Mouse (Mus musculus): ENCODE results near the gene Foxd3.
"Not testable (repeated sequence)": the region's sequence is repeated elsewhere in the genome, so short reads cannot be mapped to it uniquely, and the experiment has no call there.

The Foxd3 gene

DNA sequence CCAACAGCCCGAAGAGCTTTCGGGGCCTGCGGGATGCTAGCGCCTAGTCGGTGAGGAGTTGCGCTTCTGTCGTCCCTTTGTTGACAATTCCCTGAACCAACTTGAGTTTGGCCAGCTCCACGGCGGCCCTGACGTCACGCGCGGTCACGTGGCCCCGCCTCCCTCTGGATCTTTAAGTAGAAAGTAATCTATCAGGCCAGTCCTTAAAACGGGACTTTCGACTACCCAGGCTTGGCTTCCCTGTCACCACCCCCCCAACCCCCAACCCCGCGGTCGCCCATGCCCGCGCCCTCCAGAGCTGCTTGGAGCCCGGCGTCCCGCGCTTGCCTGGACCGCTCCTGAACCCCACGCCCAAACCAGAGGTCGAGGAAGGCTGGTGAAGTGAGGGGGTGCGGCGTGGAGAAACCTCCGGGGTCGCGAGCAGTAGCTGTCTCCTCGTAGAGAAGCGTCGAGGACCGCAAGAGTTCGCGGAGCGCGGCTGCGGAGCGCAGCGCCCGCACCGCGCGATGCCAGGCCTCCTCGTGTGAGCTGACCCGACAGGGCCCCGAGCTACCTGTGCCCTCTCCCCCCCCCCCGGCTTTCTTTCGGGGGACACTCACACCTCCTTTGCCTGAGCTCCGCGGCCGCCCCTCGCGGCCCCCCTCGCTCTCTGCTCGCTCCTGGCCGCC lies at the start of gene Foxd3:
Gene Foxd3, plus strand, starts transcription at position 363 of the 668 bp plus-strand sequence.
- no peak for DNase-seq (ENCODE audit: low read depth, low spot score)

- no peak for DNase-seq (ENCODE audit: low read depth, low spot score)
These were observed 43.9 kb upstream of the Foxd3 start for GRCm38 (mm10) chr4:99612156-99612555.

DNA sequence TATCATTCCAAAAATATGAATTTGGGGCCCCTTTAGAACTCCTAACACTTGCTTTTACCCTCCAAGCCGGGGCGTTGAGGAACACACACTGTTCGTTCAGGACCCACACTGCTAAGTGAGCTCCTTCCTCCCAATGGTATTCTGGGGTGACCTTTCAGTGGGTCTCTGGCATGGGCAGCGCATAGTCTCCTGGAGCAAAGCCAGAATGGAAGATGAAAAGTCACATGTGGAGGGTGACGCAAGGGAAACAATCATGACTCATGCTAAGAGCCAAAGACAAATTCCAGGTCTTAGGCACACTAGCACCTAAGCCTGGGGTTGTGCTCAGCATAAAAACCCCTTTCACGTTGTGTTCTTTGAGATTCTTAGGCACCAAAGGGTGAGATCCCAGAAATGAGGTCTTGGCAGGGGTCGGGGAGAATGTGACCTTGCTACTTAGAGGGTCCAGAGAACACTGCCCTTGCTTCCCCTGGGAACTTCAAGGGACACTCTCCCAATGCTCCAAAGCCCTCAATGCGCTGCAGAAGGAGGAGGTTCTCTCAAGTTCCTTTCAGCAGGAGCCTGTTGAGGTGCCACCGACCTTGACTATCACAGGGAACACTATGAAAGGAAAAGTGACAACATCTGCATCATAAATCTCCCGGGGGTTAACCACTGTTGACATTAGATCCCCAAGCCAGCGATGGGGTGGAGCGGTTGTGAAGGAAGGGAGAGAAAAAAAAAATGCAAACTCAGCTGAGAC lies 43.3 kb upstream of the Foxd3 start:
- no peak for DNase-seq (ENCODE audit: low read depth, low spot score)

GRCm38 (mm10) chr4:99626047-99626844 lies 29.9 kb upstream of the Foxd3 start:
- DNase-seq (ENCODE audit: low read depth, low spot score): no peak

DNA sequence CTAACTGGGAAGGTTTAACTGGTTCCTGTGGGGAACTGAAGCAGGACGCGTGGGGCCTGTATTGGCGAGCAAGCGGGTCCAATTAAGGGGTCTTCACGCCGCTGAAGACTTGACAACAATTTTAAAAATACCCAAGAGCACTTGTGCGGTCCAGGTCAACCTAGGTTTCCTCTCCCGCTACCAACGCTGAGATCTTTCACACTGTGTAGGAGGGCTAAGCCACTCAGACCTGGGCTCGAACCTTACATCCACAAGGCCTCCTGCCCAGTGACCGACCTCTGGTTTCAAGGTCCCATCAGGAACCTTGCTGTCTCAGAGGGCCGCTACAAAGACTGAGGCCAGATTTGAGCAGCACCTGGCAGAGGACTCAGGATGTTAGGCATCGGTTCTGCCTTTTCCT lies 29.0 kb upstream of the Foxd3 start:
- DNase-seq (ENCODE audit: low read depth, low spot score): no peak

- no peak for DNase-seq (ENCODE audit: low read depth, low spot score)
These were observed 20.1 kb upstream of the Foxd3 start for GRCm38 (mm10) chr4:99636038-99636437.

DNA sequence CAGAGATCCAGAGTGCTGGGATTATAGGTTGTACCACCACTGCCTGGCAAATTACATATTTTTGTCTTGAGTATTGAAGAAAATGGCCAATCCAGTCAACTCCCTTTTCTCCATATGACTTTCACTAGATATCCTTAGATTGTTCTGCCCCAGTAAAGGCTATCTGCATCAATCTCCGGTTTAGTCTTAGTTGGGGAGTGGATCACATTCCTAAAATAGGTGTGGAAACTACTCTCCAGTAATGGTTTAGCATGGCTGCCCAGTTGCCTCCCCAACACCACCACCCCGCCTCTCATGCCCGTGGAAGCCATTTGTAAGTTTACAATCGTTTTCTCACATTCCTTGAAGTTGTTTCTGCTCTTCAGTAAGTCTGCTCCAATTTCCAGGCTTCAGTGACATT lies 19.4 kb upstream of the Foxd3 start:
- no peak for DNase-seq (ENCODE audit: low read depth, low spot score)

DNA sequence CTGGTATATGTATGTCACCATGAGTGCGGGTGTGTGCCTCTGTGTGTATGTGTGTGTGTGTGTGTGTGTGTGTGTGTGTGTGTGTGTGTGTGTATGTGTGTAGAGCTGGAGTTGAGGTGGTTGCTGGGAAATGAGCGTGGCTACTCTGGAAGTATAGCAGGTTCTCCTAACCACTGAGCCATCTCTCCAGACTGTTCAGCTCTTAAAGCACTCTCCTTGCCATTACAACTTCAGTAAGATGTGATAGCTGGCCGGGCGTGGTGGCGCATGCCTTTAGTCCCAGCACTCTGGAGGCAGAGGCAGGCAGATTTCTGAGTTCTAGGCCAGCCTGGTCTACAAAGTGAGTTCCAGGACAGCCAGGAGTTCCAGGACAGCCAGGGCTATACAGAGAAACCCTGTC lies 15.5 kb upstream of the Foxd3 start:
- not testable (repeated sequence) for DNase-seq (ENCODE audit: low read depth, low spot score)

DNA sequence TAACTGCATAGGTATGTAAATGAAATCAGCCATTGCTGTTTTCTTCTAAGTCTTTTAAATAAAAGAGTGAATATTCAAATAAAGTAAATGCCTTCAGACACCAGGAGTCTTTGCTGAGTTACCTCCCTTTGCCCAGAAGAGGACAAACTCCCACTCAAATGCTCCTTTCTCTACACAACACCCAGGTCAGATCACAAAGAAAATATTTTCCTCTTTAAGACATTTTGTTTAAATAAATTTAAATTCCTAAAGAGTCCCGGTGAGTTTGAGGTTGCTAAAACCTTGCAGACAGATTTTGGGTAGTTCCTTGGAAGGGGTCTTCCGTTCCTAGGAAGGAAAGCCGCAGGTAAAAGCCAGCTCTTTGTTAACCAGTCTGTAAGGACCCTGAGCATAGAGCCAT lies 14.2 kb upstream of the Foxd3 start:
- DNase-seq (ENCODE audit: low read depth, low spot score): no peak

DNA sequence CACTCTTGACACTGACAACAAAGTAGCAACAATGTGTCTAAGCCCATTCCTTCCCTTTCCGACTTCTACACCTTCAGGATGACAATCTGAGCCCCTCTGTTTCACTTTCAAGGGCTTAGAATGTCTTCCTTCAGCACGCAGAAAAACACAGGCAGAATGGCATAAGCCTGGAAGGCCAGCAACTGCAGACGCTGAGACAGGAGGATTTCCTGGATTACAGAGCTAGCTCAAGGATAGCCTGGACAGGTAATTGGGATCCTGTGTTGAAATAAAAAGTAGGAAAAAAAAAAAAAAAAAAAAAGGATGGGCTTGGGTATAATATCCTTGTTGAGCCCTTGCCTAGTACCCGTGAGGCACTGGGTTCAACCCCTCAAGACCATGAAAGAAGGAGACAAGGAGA lies 10.5 kb upstream of the Foxd3 start:
- DNase-seq (ENCODE audit: low read depth, low spot score): no peak

DNA sequence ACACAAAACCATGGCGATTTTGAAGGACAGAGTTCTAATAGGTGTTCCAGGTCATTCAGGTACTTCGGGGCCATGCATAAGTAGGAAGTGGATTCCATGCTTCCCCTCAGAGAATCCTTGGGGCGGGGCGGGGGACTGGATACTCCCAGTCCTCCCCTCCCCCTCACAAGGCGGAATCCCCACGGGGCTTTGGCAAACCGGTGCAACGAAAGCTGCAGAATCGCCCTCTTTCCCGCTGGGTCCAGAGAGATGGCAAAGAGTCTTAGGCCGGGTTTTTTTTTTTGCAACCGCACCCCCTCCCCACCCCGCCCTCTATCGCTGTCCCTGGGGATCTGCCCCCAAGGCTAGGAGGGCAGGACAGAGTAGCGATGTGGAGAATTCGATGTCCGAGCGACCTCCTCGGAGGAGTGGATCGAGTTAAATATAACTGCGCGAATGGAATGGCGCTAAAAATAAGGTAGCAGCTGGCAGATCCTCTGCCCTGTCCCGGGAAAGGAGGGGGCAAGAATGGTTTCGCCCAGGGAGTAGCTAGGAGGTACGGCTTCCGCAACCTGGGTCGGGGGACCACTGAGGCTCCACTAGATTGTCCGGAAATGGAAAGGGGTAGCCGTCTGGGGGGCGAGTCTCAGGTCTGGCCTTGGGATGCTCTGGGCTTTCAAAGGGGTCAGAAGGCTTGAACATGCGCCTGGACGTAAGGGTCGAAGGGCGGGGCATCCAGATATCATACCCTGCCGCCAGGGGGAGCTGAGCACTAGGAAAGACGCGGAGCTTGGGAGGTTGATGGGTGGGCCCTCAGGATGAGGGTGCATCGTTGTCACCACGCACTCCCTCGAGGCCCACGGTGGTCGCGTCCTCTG lies 5.8 kb upstream of the Foxd3 start:
- DNase-seq (ENCODE audit: low read depth, low spot score): no peak

GRCm38 (mm10) chr4:99650945-99651690 lies 5.0 kb upstream of the Foxd3 start:
- DNase-seq (ENCODE audit: low read depth, low spot score): no peak

- DNase-seq (ENCODE audit: low read depth, low spot score): no peak
These were observed 4.2 kb upstream of the Foxd3 start for GRCm38 (mm10) chr4:99651823-99652450.

GRCm38 (mm10) chr4:99652576-99653210 lies 3.4 kb upstream of the Foxd3 start:
- DNase-seq (ENCODE audit: low read depth, low spot score): no peak

GRCm38 (mm10) chr4:99653216-99653607 lies 2.9 kb upstream of the Foxd3 start:
- DNase-seq (ENCODE audit: low read depth, low spot score): no peak

GRCm38 (mm10) chr4:99653608-99654221 lies 2.4 kb upstream of the Foxd3 start:
- no peak for DNase-seq (ENCODE audit: low read depth, low spot score)

- DNase-seq (ENCODE audit: low read depth, low spot score): no peak
These were observed 1.3 kb upstream of the Foxd3 start for GRCm38 (mm10) chr4:99654621-99655296.

- no peak for DNase-seq (ENCODE audit: low read depth, low spot score)
These were observed 718 bp downstream of the Foxd3 start for GRCm38 (mm10) chr4:99656605-99657429.

All from forelimb bud, embryonic 11.5 days (tissue).